Mouse (Mus musculus) thymus, adult 2 months (tissue): ENCODE results near the gene Patj.

ENCODE experiments used
- CTCF ChIP-seq: fragments of 200-500 bp; IDR thresholded peaks from 2 replicates; pipeline ENCODE4 v1.5.1; 2012; ENCODE audit warnings: mild to moderate bottlenecking, control low read depth, low read length, moderate library complexity, borderline replicate concordance; ENCODE audit not compliant: control insufficient read depth, poor library complexity, insufficient read depth; ENCODE audit errors: extremely low read depth
- POLR2A ChIP-seq: fragments of 200-500 bp; IDR thresholded peaks from 2 replicates; pipeline ENCODE4 v1.6.1; 2012; ENCODE audit warnings: mild to moderate bottlenecking, low read length, control low read depth, moderate library complexity; ENCODE audit not compliant: control insufficient read depth, poor library complexity, insufficient read depth; ENCODE audit errors: extremely low read depth

DNA sequence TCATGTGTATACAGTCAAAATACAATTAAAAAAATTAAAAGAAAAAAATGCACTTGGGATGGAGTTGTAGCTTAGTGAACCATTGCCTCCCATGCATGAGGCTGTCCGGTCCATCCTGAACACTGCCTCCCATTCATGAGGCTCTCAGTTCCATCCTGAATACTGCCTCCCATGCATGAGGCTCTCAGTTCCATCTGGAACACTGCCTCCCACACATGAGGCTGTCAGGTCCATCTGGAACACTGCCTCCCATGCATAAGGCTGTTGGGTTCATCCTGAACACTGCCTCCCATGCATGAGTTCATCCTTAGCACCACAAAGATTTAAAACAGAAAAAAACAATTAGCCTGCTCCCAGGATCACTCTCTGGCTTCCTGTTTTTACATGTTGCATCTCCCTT is 198.4 kb downstream of the Patj start:
- TF ChIP-seq POLR2A (no peak), CTCF (no peak)
